Mouse (Mus musculus) E14TG2a.4 (cell line): ENCODE data around the gene Abhd4.
"Not testable (repeated sequence)": the region's sequence is repeated elsewhere in the genome, so short reads cannot be mapped to it uniquely, and the experiment has no call there.

Experiments used
- H3K27me3 ChIP-seq: 2 replicates; pipeline ENCODE4 v1.6.1; 2014; ENCODE audit warnings: low read length, control low read depth; ENCODE audit not compliant: insufficient read depth
- H3K36me3 ChIP-seq: 2 replicates; pipeline ENCODE4 v1.6.1; 2014; ENCODE audit warnings: low read length, control low read depth; ENCODE audit not compliant: insufficient read depth
- H3K4me1 ChIP-seq: replicated peaks from 2 replicates; pipeline ENCODE4 v1.6.1; 2014; ENCODE audit warnings: low read depth, low read length, control low read depth
- H3K4me3 ChIP-seq: replicated peaks from 2 replicates; pipeline ENCODE4 v1.5.1; 2014; ENCODE audit warnings: mild to moderate bottlenecking, low read length
- H3K9me3 ChIP-seq: 2 replicates; pipeline ENCODE4 v1.6.1; 2014; ENCODE audit warnings: low read length, control low read depth
- CTCF ChIP-seq: conservative IDR thresholded peaks from 2 replicates; pipeline ENCODE4 v1.5.1; 2014; ENCODE audit warnings: low read length
- NANOG ChIP-seq: IDR thresholded peaks from 2 replicates; pipeline ENCODE4 v1.6.1; 2014; ENCODE audit warnings: borderline replicate concordance, low read length, mixed read lengths
- POU5F1 ChIP-seq: IDR thresholded peaks from 2 replicates; pipeline ENCODE4 v1.6.1; 2014; ENCODE audit warnings: low read length, borderline replicate concordance

The Abhd4 gene

DNA sequence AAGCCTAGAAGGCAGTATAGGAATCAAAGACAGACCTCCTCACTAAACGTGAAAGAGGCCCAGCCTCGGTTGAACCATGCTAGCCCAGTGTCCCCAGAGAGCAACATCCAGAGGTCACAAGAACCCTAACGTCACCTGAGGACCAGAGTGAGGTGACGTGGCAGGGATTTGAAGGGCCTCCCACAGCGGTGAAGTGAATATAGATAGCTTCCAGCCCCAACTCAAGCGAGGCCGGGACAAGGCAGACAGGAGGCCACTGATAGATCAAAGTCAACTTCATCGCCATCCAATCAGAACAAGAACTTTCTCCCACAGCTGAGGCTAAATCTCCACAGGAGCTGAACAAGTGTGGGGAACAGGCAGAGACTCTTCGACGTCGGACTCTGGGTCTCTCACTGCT is 28.3 kb upstream of the Abhd4 start:
- Histone ChIP-seq H3K27me3 (peaks cover 2% of the 10 kb centered on the region; the same call in 1 of the 2 replicates), H3K9me3 (no peaks in the 10 kb centered on the region), H3K4me1 (peaks cover 65% of the 10 kb centered on the region), H3K36me3 (no peaks in the 10 kb centered on the region), H3K4me3 (no peak overlapping the region)
- TF ChIP-seq CTCF (no peak), NANOG (no peak), POU5F1 (no peak)

DNA sequence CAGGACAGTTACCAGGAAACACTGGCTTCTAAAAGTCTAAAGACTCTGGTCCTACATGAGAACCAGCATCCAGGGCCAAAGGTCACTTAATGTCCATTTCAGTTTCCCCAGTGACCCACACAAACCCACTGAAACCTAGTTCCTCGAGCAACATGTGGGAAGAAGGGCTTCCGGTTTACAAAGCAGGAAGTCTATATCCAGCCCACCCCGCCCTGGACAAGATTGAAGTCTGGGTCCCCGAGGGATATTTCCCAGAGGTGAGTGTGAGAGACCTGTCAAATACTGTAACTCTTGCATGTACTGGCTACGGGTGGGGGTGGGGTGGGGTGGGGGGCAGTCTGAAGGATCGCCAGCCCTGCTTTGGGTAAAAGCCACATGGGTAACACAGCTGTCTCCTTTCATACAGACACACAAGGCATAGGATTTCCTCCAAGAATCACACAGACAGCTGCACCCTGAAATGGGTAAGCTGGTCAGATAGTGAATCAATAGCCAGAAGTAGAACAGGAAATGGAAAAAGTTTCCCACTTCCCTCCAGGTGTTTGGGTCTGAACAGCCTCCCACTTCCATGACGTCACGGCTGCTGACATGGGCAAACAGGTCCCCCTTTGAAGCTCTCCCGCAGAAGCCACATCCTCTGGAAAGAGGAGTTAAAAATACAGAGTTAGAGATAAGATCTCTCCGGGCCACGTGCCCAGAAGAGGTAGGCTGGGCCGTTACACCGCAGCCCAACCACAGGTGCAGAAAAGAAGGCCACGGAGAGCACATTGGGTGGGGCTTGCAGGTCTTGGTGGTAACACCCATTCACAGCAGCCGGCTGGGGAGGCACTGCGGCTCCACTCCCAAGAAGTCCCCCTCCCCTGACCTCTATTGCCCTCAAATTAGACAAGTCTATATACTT is 26.8 kb upstream of the Abhd4 start:
- Histone ChIP-seq H3K4me1 (peaks cover 77% of the 10 kb centered on the region), H3K27me3 (peaks cover 2% of the 10 kb centered on the region; the same call in 1 of the 2 replicates), H3K9me3 (no peaks in the 10 kb centered on the region), H3K36me3 (no peaks in the 10 kb centered on the region), H3K4me3 (no peak overlapping the region)
- no peak for TF ChIP-seq CTCF
- no peak for TF ChIP-seq POU5F1
- no peak for TF ChIP-seq NANOG

GRCm38 (mm10) chr14:54227911-54228451 is 26.0 kb upstream of the Abhd4 start:
- H3K36me3 ChIP-seq = no peaks in the 10 kb centered on the region
- peaks cover 77% of the 10 kb centered on the region for H3K4me1 ChIP-seq
- TF ChIP-seq CTCF (peak; percentile 79), NANOG (no peak), POU5F1 (no peak)
- peak overlapping the region; percentile 63 for H3K4me3 ChIP-seq
- peaks cover 2% of the 10 kb centered on the region; the same call in 1 of the 2 replicates for H3K27me3 ChIP-seq
- H3K9me3 ChIP-seq = no peaks in the 10 kb centered on the region

DNA sequence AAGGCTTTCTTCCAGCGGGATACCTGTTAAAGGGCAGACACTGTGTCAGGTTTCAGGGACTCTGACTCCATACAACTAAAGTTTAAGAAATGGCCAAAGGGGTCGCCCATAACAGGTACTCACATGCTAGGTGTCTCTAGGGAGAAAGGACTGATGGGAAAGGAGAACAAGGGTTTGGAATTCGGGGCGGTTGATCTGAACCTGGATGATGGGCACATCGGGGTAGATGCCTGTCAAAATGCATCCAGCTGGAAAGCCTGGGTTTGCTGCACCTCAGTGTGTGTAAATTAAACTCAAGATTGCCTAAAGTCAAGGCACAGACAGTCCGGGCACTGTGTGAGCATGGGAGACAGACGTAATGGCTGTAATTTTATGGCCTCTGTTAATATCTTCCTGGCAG is 25.5 kb upstream of the Abhd4 start:
- Histone ChIP-seq H3K27me3 (peaks cover 2% of the 10 kb centered on the region; the same call in 1 of the 2 replicates), H3K4me3 (peak overlapping the region; percentile 63), H3K4me1 (peaks cover 77% of the 10 kb centered on the region), H3K36me3 (no peaks in the 10 kb centered on the region), H3K9me3 (no peaks in the 10 kb centered on the region)
- no peak for TF ChIP-seq CTCF
- no peak for TF ChIP-seq NANOG
- no peak for TF ChIP-seq POU5F1

DNA sequence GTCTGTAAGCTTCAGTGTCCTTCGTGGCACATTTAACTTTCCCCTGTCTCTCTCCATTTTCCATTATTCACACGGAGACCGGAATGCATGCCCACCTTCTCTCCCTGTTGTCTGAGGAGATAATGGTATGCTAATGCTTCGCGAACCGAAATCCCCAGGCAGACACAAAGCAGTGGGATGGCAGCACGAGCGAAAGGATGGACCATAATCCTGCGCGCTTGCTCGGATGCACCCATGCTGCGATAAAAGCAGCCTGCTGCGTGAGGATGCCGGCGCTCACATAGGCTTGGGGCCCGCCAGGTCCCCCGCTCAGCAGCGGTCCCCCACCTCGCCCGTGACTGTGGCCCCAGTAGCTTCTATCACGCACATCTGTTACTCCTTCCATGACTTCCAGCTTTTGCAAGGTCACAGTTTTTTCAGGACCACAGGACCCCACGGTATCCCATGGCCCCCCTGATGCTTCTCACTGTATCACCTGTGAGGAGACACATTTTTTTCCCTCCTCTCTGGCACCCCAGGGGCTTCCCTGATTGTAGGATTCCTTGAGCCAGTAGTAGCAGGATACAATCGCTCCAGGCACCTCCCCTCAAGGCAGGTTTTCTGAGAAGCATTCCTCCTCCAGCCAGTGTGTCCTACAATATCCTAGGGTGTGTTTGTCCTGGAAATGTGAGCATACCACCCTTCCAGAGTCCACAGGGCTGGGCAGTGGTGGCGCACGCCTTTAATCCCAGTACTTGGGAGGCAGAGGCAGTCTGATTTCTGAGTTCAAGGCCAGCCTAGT is 24.9 kb upstream of the Abhd4 start:
- Histone ChIP-seq H3K9me3 (no peaks in the 10 kb centered on the region), H3K4me1 (peaks cover 80% of the 10 kb centered on the region), H3K27me3 (peaks cover 2% of the 10 kb centered on the region; the same call in 1 of the 2 replicates), H3K36me3 (no peaks in the 10 kb centered on the region), H3K4me3 (peak overlapping the region; percentile 63)
- TF ChIP-seq CTCF (no peak), NANOG (no peak), POU5F1 (no peak)

GRCm38 (mm10) chr14:54229849-54230248 is 24.1 kb upstream of the Abhd4 start:
- not testable (repeated sequence) for H3K36me3 ChIP-seq, H3K9me3 ChIP-seq, H3K27me3 ChIP-seq

GRCm38 (mm10) chr14:54230638-54231150 is 23.3 kb upstream of the Abhd4 start:
- Histone ChIP-seq H3K36me3 (peaks cover 11% of the 10 kb centered on the region), H3K4me1 (peaks cover 85% of the 10 kb centered on the region), H3K4me3 (peak overlapping the region; percentile 65), H3K9me3 (no peaks in the 10 kb centered on the region), H3K27me3 (no peaks in the 10 kb centered on the region; the same call in 1 of the 2 replicates)
- TF ChIP-seq CTCF (no peak), NANOG (no peak), POU5F1 (no peak)

More at GRCm38 (mm10) chr14:54229849-54230248, 24.1 kb upstream of the Abhd4 start:
- H3K4me1 ChIP-seq = peaks cover 81% of the 10 kb centered on the region
- not testable (repeated sequence) for H3K4me3 ChIP-seq

- TF ChIP-seq POU5F1 (no peak), CTCF (no peak), NANOG (no peak)
- no peaks in the 10 kb centered on the region; the same call in 1 of the 2 replicates for H3K27me3 ChIP-seq
- H3K4me3 ChIP-seq = peak overlapping the region; percentile 65
- H3K9me3 ChIP-seq = no peaks in the 10 kb centered on the region
- H3K4me1 ChIP-seq = peaks cover 90% of the 10 kb centered on the region
- H3K36me3 ChIP-seq = peaks cover 17% of the 10 kb centered on the region
Measured at GRCm38 (mm10) chr14:54231176-54231956, 22.6 kb upstream of the Abhd4 start.
